Mouse (Mus musculus): ENCODE data around the gene Timp4.
A peak's percentile ranks its signal among the peaks of the same experiment; 100 is the strongest.

Gene Timp4

DNA sequence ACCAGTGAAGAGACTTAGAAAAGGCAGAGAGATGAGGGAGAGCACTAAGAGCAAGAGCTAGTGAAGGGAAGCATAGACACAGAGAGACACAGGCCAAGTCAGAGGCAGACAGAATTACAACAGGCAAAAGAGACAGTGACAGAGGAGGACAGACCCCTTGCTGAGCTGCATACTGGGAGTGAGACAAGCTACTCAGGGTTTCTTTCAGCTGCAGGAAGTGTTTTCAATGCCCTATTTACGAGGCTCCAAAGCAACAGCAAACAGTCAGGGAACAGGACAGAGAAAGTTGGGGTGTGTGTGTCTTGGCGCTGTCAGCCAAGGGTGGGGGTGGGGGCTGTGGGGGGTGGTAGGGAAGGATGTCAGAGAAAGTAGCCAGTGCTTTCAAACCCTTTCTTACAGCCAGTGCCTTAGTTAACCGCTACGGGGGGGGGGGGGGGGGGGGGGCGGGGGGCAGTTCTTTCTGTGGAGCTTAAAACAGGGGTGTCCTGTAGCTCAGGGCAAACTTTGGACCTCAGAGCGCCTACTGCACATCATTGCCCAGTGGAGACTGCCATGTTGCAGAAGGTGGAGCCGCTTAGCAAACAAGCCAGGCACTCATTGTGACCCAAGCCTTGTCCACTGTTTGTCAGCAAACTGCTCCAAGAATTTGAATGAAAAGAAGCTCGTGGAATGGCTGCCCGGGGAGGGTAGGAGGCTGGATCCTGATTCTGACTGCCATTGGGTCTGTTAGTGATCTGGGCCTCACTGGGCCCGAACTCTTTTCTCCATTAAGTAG, at the start of gene Timp4:
Gene Timp4 (minus strand): TSS at position 107 of the 775 bp plus-strand sequence.
- no peak for DNase-seq (ENCODE audit: low spot score in 2 of 2)

DNA sequence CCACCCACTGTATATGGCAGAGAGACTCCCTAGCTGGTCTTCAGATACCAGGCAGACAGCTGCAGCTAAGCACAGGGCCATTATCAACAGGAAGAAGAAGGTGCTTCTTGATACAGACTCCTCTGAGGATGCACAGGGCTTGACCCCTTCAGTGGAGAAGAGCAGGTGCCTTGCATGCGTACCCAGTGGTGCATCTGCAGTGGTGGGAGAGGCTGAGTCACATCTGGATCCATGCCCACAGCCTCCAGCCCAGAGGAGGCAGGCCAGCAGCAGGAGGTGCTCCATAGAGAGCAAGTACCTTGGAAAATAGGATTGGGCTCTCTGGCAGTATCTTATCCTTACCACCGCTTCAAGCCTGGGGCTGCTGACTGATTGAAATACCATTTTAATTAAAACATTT, 41.9 kb upstream of the Timp4 start:
- DNase-seq (ENCODE audit: low spot score in 2 of 2), result no peak

DNA sequence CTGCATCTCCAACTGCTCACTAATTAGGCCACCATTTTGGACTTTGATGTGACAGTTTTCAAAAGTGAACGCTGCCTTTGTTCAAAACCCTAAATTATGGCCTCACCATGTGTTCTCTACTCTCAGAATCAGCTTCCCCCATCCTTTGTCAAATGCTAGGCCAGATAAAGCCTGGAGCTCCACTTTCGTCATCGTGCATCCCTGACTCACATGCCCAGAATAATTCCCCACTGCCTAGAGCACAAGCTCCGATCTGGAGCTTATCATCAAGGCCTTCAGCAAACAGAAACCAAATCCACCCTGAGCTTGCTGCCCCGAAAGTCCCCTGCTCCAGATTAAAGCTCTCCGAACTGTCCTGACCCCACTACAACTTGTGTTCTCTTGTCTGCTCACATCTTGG, 40.6 kb upstream of the Timp4 start:
- DNase-seq (ENCODE audit: low spot score in 2 of 2), result no peak

DNA sequence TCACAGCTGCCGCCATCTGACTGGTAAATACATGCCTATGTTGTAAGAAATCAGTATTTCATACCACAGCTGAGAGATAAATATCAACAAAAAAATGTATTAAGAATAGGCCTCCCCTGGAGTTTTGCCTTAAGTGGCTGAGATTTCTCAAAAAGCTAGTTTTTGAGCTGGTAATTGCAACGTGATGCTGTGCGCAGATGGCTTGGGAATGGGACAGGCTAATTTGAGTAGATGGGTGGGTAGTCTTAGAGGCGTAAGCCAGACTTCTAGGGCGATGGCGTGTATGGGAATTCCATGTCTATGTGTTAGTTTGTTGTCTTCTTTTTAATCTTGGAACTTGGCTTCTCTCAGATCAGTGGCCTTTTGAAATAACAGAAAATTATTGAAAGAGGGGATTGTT, 39.8 kb upstream of the Timp4 start:
- no peak for DNase-seq (ENCODE audit: low spot score in 2 of 2)

DNA sequence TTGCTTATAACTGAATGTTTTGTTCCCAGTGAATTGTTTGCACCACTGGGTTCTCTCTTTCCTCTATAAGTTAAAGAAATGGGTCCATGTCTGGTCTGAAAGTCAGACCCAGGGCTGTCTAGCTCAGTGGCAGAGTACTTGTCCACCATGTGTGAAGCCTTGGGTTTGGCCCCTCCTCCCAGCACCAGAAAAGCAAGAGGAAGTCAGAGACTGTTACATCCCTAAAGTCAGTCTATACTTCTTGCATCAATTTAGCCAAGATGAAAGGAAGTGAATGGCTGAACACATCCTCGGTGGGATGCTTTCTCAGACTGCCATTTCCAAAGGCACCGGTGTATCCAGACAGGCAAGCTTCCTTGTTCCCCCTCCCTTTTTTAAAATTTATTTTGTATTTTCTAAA, 39.1 kb upstream of the Timp4 start:
- DNase-seq (ENCODE audit: low spot score in 2 of 2), result peak in 1 of 2 experiments; percentile 3

DNA sequence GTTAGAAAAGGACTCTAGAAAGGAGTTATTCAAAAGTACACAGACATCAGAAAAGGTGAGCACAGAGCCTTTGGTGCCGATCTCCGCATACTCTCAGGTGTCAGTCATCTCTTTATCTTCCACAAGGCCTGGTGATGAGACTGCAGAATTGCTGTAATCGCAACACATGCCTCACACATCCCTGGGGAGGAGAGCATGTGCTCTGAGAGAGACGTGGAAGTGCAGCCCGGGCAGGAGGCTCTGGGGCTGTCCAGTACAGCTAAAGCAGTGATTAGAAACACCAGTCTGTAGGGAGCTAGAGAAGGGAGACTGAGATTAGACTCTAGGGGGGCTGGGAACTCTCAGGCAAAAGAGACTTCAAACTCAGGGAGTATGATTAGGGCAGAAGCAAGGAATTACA, 38.6 kb upstream of the Timp4 start:
- DNase-seq (ENCODE audit: low spot score in 2 of 2), result no peak

DNA sequence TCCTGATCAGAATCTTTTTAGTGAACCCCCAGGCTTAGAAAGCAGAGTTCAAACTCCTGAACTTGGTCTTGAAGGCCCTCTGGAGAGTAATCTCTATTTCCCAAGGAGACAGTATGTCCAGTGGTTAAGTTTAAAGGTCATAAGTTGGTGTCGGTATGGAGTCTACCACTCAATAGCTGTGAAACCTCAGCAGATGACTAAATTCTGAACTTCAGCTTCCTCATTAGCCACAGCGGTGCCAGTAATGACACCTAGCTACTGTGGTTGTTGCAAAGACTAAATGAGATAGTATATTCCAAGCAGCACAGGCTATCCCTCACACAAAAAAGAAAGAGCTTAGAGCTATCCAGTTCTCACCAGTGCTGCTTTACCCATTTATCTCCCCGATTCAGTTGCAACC, 36.2 kb upstream of the Timp4 start:
- no peak for DNase-seq (ENCODE audit: low spot score in 2 of 2)

DNA sequence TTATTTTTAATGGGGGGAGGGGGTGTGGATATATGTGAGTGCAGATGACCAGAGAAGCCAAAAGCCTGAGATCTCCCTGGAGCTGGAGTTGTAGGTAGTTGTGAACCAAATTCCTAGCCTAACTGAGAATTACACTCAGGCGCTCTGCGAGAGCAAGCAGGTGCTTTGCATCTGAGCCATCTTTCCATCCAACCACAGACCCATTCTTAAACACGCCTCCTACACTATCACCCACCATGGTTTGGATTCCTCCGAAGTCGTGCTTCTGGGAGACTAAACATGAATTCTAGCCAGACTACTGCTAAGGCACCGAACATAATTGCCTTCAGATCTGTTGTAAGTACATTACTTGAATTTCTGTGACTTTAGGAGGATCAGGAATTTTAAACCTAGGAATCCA, 34.4 kb upstream of the Timp4 start:
- no peak for DNase-seq (ENCODE audit: low spot score in 2 of 2)

DNA sequence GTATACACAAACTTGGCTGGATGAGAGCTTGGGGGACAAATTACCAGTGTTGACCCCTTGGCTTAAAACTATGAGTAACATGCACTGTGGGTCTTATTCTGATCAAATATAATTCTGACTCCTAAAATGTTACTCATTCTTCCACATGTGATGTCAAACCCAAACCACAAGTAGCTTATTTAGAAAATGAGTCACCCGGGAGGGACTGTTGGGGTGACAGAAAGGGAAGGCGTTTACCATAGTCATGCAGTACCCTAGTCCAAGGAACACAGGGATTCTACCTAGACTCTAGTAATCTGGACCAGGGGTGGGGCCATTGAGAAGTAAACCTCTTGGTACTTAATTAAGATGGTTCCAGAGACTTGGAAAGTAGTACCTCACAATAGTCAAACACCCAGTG, 32.1 kb upstream of the Timp4 start:
- DNase-seq (ENCODE audit: low spot score in 2 of 2), result no peak

DNA sequence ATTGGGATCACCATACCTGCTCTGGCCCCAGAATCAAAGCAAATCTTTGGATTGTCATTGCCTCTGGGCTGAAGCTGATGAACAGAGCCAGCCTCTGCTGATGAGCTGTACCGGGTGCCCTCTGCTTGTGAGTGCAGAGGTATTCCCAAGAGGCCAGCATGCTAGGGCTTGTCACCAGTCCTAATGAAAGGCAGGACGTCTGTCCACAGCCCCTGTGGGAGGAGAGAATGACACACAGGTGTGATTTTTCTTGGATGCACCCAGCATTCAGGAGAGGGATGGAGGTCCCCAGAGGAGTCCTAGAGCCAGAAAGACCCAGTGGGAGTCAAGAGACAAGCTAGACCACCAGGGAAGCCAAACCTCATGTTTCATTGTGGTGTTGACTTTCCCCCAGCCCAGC, 27.6 kb upstream of the Timp4 start:
- DNase-seq (ENCODE audit: low spot score in 2 of 2), result no peak

DNA sequence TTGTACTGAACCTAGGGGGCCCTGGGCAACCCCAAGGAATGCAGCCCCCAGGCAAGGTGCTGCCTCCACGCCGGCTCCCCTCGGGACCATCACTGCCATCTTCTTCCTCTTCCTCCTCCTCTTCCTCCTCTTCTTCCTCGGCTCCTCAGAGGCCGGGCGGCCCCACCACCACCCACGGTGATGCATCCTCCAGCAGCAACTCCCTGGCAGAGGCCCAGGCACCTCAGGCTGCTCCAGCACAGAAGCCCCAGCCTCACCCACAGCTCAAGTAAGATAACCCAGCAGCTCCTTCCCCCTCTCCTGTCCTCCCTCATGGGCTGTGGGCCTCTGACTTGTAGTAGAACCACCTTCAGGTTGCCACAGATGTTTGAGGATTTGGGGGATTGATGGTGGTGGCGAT, 26.1 kb upstream of the Timp4 start:
- DNase-seq (ENCODE audit: low spot score in 2 of 2), result no peak

DNA sequence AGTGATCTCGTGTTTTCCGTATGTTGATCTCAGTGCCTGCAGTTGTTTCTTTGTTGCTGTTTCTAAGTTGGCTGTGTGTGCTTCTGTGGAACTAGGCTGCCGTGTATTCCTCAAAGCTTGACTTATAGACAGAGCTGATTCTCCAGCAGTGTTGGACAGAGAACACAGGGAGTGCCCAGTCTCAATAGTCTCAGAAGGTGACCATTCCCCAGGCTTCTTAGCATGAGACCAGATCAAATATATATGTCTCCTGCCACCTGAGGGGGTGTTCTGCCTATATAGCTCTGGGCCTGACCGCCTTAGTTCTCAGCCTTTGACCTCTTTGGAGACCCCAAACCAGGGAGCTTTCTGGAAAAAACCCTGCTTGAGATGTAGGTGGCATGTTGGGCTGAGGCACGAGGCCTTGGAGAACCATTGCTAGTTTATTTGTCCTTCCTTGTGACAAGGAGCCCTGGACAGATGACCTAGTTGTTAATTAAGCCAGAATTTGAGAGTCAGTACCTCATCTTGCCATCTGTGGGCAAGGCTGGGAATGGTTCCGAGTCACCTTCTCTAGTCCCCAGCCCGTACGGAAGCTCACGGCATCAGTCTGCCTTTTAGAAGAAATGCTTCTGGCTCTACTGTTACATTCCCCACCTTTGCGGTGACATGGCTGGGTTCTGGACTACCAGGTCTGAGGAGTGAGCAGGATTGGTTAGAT, 23.3 kb upstream of the Timp4 start:
- DNase-seq (ENCODE audit: low spot score in 2 of 2), result no peak

DNA sequence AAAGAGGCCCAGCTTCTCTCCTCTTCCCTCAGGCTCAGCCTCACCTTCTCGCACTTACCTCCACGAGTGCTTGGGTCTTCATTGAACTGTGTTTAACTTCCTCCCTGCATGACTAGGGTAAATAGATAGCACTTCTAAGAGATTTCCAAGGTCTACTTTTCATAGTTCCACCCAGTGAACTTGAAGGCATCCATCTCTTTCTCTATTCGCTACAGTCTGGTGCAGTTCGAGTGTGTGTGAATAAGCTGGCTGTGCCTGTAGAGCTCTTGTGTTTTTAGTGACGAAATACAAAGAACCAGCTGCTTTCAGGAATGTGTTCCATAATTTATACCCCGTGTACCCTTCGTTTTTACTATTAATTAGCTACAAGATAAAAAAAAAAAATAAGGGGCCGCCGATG, 22.7 kb upstream of the Timp4 start:
- no peak for DNase-seq (ENCODE audit: low spot score in 2 of 2)

DNA sequence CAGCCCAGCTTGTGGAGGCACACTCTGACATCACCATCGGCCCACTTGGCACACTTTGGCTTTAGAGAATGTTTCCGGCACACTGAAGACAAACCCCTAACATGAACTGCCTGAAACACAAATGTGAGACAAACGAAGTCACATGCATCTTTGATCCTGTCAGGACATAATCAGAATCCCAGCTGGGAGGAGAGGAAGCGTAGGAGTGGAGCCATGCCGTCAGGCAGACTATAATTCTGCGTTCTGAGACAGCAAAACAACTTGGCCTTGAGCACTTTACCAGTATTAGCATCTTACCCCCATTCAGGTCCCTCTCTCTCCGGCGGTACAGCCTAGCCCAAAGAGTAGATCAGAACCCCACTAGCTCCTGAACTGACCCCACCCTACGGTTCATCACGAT, 21.3 kb upstream of the Timp4 start:
- DNase-seq (ENCODE audit: low spot score in 2 of 2), result no peak

DNA sequence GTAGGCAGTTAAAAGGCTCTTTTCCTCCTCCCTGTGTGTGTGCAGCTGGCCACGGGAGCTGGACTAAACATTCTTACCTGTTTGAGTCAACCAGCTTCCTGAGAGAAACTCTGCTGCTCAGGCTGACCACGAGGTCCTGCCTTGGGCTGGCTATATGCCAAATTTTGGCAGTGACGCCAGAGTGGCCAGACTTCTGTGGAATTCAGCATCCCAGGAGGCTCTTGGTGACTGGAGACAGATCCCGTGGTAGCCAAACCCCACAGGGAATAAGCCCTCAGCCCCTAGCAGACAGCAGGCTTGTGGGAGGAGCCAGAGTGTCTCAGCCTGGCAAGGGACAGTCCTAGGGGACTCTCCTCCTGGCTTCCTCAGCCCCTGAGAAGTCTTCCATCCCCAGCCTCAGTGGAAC, 19.9 kb upstream of the Timp4 start:
- DNase-seq (ENCODE audit: low spot score in 2 of 2), result no peak

DNA sequence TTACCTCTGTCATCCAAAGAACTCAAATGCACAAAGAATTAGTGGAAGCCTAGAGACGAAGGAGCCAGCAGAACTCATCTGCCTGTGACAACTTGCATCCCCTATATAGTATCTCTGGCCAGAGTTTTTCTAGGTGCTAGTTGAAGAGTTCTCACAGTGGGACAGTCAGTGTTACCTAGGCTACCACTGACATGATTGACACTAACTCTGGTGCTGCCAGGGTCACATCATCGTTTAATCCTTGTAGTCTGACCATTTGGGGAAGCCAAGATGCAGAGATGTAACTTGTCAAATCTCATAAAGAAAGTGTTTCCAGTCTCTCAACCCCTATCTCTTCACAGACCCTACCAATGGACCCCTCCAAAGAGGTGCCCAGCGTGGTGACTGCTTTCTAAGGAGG, 19.3 kb upstream of the Timp4 start:
- DNase-seq (ENCODE audit: low spot score in 2 of 2), result no peak

DNA sequence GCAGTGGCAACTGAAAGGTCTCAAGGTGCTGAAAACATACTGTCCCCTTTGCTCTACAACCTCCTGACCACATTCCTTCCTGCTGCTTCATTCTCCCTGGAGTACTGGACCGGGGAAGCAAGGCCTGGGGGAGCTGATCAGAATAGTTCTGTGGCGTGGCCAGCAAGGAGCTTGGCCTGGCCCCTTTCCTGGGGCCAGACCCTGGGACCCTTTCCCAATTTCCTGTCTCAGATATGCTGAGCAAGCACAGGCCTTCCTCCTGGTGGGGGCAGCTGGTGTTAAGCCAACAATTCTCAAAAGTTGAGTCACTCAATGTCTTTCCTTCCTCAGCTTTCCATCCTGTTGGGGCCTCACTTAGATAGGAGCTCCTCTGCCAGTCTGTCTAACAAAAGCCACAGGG, 18.1 kb upstream of the Timp4 start:
- no peak for DNase-seq (ENCODE audit: low spot score in 2 of 2)

DNA sequence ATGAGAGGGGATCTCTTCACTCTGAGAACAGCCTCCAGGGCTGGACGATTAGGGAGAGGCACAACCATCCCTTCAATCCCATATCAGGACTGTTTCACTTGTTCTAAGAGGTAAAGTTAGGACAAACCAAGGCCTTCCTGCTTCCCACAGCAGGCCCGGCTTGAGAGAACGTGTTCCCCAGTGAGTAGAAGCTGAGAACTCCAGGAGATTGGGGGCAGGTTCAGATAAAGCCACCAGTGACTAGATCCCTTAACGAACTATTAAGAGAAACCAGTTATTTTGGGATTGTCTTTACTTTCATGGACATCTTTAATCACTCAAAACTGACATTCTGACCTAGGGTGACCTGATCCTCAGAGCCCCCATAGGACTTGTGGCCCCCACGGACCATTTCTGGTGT, 17.6 kb upstream of the Timp4 start:
- DNase-seq (ENCODE audit: low spot score in 2 of 2), result no peak

DNA sequence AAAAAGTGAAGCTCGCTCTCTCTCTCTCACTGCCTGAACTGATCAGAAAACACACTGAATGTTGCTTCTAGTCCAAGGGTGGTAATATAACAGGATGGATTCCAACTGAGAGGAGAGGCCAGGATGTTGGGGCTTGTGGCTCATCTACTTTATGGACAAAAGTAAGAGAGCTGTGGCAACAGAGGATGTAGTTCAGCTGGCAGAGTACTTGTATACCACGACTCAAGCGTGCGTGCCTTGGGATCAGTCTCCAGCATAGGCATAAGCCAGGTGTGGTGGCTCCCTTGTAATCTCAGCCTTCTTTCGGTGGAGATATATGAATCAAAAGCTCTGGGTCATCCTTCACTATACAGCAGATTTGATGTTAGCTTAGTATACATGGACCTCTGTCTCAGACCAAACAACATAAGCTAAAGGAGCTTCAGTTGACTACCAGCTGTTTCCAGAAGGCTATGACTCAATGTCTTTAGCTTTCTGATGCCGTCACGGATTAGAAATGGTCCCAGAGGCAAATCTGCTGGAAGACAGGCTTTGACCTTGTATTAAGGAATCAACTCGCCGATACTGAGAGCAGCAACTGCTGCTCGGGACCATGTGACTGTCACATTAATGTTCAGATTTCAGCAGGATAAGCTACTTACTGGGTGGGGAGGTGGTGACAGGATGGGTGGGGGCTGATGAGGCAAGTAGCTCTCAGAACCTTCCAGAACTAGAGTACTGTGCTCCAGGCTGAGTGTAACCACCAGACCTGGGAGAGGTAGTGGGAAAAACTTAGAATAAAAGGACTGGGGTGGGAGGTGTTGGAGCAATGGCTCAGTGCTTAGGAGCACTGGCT, 16.8 kb upstream of the Timp4 start:
- no peak for DNase-seq (ENCODE audit: low spot score in 2 of 2)

DNA sequence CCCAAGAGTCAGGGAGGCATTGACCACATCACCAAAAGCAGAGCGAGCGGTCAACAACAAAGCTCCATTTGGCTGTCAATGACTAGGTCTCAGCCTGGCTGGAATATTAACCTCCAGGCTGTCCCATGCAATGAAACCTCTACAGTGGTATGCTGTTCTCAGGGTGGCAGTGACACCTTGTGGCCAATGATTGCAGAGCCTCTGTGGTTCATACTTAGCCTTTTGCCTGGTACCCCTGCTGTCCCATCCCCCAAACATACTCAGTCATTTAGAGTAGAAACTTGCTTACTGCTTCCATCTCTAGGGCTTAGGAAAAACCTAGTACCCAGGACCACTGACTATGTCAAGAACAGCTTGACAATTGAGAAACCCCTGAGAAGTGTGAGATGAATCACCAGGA, 15.9 kb upstream of the Timp4 start:
- DNase-seq (ENCODE audit: low spot score in 2 of 2), result peak; percentile 63 to 68

DNA sequence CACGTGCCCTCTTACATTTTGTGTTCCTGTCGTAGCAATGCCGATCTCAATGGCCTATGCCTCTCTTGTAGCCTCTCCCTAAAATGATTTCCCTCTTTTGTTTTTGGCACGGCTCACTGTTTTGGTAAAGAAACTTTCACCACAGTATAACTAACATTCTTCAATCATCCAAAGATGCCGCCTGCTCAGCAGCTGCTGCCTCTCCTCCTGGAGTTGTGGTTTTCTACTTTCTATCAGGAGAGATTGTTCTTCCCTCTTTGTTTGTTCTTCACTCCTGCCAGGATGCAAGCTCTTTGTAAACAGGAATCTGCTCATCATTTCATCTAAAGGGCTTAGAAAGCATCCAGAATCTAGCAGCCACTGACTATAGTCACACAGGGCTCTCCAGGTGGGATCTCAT, 14.8 kb upstream of the Timp4 start:
- no peak for DNase-seq (ENCODE audit: low spot score in 2 of 2)

DNA sequence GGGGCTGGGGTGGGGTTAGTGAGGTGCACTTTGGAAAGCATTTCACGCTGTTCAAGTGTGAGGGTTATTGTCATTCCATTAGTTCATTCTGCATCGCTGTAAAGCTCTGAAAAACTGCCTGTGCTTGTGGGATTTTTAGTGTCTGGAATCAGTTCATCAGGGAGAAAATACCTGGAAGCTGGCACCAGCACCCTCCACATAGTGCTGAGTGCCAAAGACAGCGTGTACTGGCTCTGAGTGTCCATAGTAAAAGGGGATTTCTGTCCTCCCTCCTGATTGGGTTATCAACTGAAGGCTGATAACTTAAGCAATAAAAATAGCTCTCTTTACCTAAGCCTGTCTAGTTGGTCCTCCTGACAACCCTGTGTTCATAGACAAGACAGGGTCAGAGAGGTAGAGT, 8.5 kb upstream of the Timp4 start:
- no peak for DNase-seq (ENCODE audit: low spot score in 2 of 2)

DNA sequence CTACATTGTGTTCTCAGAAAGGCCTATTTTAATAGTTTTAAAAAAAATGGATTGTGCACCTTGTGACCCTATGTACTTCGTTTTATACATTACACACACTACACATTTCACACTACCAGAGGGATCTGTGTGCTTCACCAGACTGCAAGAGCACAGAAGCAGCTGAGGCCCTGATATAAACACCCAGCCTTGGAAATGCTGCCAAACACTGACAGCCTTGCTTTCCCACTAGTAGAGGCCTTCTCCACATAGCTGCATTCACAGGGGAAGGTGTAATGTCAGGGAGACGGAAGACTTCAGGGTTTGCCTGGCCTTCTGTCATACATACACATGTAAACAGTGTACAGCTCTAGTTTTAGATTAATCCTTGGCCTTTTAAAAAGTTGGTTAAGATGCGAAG, 3.2 kb upstream of the Timp4 start:
- no peak for DNase-seq (ENCODE audit: low spot score in 2 of 2)
